Mouse (Mus musculus) intestine, embryonic 16.5 days (tissue): ENCODE measurements at regions not wholly inside any gene's neighbourhood (a gene's known extent, or its start where the extent isn't known, plus 50 kb on each side); places are given as distances from the start of the nearest gene placed in this dataset.

Source experiments
- ATAC-seq: fragments of 200-750 bp; cut with Nextera tagmentation; 2 replicates; pipeline ENCODE4 v1.8.0; 2017; ENCODE audit warnings: moderate TSS enrichment, moderate library complexity
- H3K27ac ChIP-seq: fragments of 300-500 bp; sonication (generic); 2 replicates; pipeline ENCODE4 v1.5.1; 2014; ENCODE audit warnings: mild to moderate bottlenecking, low read length
- H3K27me3 ChIP-seq: fragments of 300-500 bp; sonication (generic); replicated peaks from 2 replicates; pipeline ENCODE4 v1.6.1; 2014; ENCODE audit warnings: low read length, control low read depth, mixed read lengths; ENCODE audit not compliant: control insufficient read depth, insufficient read depth
- H3K36me3 ChIP-seq: fragments of 300-500 bp; sonication (generic); 2 replicates; pipeline ENCODE4 v1.6.1; 2014; ENCODE audit warnings: low read length, control low read depth; ENCODE audit not compliant: control insufficient read depth, insufficient read depth
- H3K4me1 ChIP-seq: fragments of 300-500 bp; sonication (generic); 2 replicates; pipeline ENCODE4 v1.6.1; 2014; ENCODE audit warnings: low read length, control low read depth, mixed read lengths; ENCODE audit not compliant: control insufficient read depth, insufficient read depth
- H3K4me2 ChIP-seq: fragments of 300-500 bp; sonication (generic); 2 replicates; pipeline ENCODE4 v1.6.1; 2014; ENCODE audit warnings: low read depth, low read length, control low read depth
- H3K4me3 ChIP-seq: fragments of 300-500 bp; sonication (generic); 2 replicates; pipeline ENCODE4 v1.5.1; 2014; ENCODE audit warnings: mild to moderate bottlenecking, low read length
- H3K9ac ChIP-seq: fragments of 300-500 bp; sonication (generic); 2 replicates; pipeline ENCODE4 v1.6.1; 2014; ENCODE audit warnings: low read depth, low read length
- H3K9me3 ChIP-seq: fragments of 300-500 bp; sonication (generic); 2 replicates; pipeline ENCODE4 v1.6.1; 2016; ENCODE audit warnings: low read length, control low read depth; ENCODE audit not compliant: control insufficient read depth
- WGBS: fragments of 180-500 bp; shearing (Covaris S2); extraction: QIAGEN DNeasy Blood & Tissue Kit; methylation state at CpG from one replicate; pipeline ENCODE4 v1.1.7; 2014; 5-methylcytosine and 5-hydroxymethylcytosine counted together

DNA sequence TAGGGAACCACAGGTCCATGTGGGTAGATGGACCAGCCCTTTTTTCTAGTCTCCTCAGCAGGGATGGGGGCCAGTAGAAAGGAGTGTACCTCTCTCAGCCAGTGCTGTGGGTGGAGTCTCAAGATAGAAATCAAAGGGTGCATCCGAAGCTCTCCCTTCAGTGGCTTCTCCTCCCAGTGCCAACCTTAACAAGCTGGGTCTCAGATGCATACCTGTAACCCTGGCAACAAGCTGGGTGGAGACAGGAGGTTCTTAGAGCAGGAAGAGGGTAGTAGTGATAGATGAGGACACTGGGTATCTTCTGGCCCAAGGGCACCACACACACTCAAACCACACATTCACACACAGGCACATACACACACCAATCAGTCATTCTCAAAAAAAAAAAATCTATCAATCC, 113.7 kb upstream of the Fut8 start:
- H3K4me3 ChIP-seq, result no peak overlapping the region
- H3K4me1 ChIP-seq, result no peaks in the 10 kb centered on the region
- H3K36me3 ChIP-seq, result no peaks in the 10 kb centered on the region
- no peak overlapping the region for H3K9ac ChIP-seq
- ATAC-seq, result no peak
- no peak overlapping the region for H3K27ac ChIP-seq
- no peak overlapping the region for H3K4me2 ChIP-seq
- no peaks in the 10 kb centered on the region for H3K9me3 ChIP-seq
- H3K27me3 ChIP-seq, result no peaks in the 10 kb centered on the region
- 52% methylated on average over 1 of the region's 1 CpGs for WGBS

DNA sequence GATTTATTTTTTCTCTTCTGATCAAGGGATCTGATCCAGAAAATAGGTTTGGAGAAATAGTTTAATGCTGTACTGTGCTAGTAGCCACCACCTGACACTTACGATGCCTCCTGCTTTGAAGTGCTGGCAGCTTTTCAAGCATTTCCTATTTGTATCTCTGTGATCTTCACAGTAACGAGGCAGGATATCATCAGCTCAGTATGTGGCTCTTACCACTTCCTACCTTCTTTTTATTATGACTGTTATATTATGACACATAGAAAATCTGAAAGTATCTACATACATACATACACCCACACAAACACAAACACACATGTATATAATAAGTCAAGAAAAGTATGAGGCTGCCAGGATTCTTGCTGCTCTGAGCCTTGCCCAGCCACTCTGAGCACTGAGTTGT, 124.4 kb upstream of the Fut8 start:
- Histone ChIP-seq H3K4me3 (no peak overlapping the region), H3K4me1 (no peaks in the 10 kb centered on the region), H3K27me3 (no peaks in the 10 kb centered on the region), H3K27ac (no peak overlapping the region), H3K9me3 (no peaks in the 10 kb centered on the region; the same call in 1 of the 2 replicates), H3K36me3 (no peaks in the 10 kb centered on the region), H3K9ac (no peak overlapping the region), H3K4me2 (no peak overlapping the region)
- WGBS, result 82% methylated on average over 2 of the region's 2 CpGs
- no peak for ATAC-seq

DNA sequence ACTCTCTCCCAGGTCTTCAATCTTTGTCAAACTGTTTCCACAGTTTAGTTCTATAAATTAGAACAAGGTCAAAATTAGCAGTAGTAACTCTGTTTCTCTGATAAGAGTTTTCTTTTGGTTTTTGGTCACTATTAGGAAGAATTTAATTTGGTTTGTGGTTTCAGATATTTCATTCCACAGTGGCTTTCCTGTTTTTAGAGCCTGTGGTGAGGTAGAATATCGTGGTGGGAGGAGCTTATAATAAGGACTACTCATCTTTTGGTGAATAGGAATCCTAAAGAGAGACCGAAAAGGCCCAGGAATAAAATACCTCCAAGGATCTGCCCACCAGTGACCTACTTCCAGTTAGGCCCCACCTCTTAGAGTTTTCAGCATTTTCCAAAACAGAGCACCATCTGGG, 125.8 kb upstream of the Fut8 start:
- Histone ChIP-seq H3K4me2 (no peak overlapping the region), H3K4me3 (no peak overlapping the region), H3K9ac (no peak overlapping the region), H3K36me3 (no peaks in the 10 kb centered on the region), H3K4me1 (no peaks in the 10 kb centered on the region), H3K27me3 (no peaks in the 10 kb centered on the region), H3K27ac (no peak overlapping the region), H3K9me3 (no peaks in the 10 kb centered on the region; the same call in 1 of the 2 replicates)
- no peak for ATAC-seq
- WGBS, result 76% methylated on average over 2 of the region's 2 CpGs

DNA sequence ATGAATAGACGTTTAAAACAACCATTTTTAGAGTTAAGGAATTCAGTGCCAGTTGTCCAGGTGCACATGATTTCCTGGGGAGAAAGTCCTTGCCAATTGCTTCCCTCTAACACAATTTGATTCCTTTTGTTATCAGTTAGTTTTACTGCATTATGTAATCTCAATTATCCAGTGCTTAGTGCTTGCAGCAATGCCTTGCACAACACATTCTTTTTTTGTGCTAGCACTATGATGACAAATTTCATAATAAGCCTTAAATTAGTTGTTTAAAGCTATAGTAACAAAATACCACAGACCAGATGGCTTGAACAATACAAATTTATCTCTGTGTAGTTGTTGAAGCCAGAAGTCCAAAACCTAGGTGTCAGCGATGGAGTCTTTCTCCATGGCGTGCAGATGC, 130.7 kb upstream of the Fut8 start:
- Histone ChIP-seq H3K9ac (no peak overlapping the region), H3K9me3 (no peaks in the 10 kb centered on the region; the same call in 1 of the 2 replicates), H3K27ac (no peak overlapping the region), H3K4me2 (no peak overlapping the region), H3K27me3 (no peaks in the 10 kb centered on the region; the same call in 1 of the 2 replicates), H3K36me3 (no peaks in the 10 kb centered on the region), H3K4me1 (no peaks in the 10 kb centered on the region), H3K4me3 (no peak overlapping the region)
- WGBS, result 77% methylated on average over 3 of the region's 3 CpGs
- no peak for ATAC-seq

DNA sequence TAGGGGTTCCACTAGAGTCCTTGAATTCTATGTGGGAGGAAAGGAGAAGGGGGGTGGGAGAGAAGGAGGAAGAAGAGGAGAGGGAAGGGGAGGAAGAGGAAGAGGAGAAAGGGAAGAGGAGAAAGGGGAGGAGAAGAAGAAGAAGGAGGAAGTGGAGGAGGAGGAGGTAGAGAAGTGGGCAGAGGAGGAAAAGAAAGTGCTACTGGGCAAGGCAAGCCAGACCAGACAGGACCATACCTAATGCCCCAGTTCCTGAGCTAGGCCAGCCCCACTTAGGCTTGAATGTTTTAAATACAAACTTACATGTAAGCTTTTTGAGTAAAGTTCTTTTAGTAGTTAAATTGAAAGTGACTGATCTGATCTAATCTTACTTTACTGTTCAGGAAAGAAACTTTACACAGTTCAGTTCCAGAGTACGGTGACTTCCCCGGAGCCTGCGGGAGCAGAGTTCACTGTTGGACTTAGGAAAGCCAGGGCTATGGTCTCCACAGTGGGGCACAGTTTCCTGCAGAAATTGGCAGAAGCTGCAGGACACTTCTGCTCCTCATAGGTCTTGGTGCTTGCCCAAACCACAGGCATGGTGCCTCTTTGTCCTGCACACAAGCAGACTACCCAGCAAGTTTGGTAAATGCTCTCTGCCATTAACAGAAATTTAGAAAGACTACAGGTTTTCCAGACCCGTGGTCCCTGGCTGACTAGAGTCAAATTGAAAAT, 131.9 kb upstream of the Fut8 start:
- no peaks in the 10 kb centered on the region; the same call in 1 of the 2 replicates for H3K27me3 ChIP-seq
- H3K9me3 ChIP-seq, result no peaks in the 10 kb centered on the region; the same call in 1 of the 2 replicates
- no peak overlapping the region for H3K4me3 ChIP-seq
- no peaks in the 10 kb centered on the region for H3K36me3 ChIP-seq
- no peak overlapping the region for H3K4me2 ChIP-seq
- no peaks in the 10 kb centered on the region for H3K4me1 ChIP-seq
- 74% methylated on average over 4 of the region's 4 CpGs for WGBS
- H3K27ac ChIP-seq, result no peak overlapping the region
- H3K9ac ChIP-seq, result no peak overlapping the region
- ATAC-seq, result no peak; the same call in 1 of the 2 replicates

DNA sequence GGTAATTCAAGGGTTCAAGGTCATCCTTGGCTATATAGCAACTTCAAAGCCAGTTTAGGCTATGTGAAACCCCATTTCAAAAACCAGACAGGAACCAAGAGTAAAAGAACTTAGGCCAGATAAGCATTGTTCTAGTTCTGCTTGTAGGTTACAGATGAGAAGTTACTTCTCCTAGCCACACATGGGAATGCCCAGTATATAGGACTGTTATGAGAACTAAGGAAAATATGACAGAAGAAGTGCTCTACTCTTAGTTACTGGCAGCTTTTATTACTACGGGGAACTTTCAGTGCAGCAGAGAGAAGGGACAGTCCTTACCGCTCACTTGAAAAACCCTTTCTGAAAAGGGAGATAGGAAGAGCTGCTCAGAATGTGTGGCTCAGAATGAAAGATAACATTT, 137.4 kb upstream of the Fut8 start:
- Histone ChIP-seq H3K4me1 (no peaks in the 10 kb centered on the region), H3K36me3 (no peaks in the 10 kb centered on the region), H3K4me2 (no peak overlapping the region), H3K27me3 (no peaks in the 10 kb centered on the region; the same call in 1 of the 2 replicates), H3K9me3 (no peaks in the 10 kb centered on the region), H3K9ac (no peak overlapping the region), H3K27ac (no peak overlapping the region), H3K4me3 (no peak overlapping the region)
- 88% methylated on average over 2 of the region's 2 CpGs for WGBS
- no peak for ATAC-seq

DNA sequence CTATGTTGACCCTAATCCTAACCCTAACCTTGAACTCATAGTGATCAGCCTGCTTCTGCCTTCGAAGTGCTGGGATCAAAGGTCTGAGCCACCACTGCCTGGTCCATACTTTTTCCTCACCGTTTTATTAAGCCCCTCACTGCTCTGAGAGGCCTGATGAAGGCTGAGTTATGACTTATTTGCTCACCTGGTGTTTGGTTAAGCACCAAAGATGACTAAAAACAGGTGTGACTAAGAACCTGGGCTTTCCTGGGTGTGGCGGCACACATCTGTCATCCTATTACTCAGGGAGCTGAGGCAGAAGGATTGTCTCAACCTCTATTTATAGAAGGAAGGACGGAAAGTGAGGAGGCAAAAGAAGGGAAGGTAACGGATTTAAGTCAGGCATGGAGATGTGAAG, 137.5 kb upstream of the Max start:
- 72% methylated on average over 5 of the region's 5 CpGs for WGBS
- no peaks in the 10 kb centered on the region; the same call in 1 of the 2 replicates for H3K27me3 ChIP-seq
- peaks cover 2% of the 10 kb centered on the region; the same call in 1 of the 2 replicates for H3K4me1 ChIP-seq
- no peaks in the 10 kb centered on the region for H3K36me3 ChIP-seq
- H3K4me2 ChIP-seq, result no peak overlapping the region
- H3K4me3 ChIP-seq, result no peak overlapping the region
- H3K9me3 ChIP-seq, result no peaks in the 10 kb centered on the region
- no peak for ATAC-seq
- no peak overlapping the region for H3K27ac ChIP-seq
- H3K9ac ChIP-seq, result no peak overlapping the region

DNA sequence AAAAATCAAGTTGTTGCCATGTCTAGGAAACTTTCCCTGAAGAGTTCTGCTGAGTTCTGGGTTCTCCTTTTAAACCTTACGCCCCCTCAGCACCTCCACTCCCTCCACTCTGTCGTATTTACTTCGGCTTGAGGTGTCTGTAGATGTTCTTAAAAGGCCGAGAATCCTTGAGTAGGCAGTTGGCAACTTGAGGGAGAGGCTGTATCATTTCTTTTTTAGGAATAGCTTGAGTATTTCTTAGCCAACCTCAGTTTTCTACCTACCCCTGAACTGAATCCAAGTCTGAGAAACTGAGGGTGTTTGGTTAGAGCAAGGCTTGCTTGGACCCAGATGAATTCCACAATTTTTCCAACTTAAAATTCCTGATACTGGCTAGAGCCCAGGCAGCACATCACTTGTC, 136.8 kb upstream of the Max start:
- ATAC-seq, result no peak
- H3K9ac ChIP-seq, result no peak overlapping the region
- no peak overlapping the region for H3K4me3 ChIP-seq

DNA sequence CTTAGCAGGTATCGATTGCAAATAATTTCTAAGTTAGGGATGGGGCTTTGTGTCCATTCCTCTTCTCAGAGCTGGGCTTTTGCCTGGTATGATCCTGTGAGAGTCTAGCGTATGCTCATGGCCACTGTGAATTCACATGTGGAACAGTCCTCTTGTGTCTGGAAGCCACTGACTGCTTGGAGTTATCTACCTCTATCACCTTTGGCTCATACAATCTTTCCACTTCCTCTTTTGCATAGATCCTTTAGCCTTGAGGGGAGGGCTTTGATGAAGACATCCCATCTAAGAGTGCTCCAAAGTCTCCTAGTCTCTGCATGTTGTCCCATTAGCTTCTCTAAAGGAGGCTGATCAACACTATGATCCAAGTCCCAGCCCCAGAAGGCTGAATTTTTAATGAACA, 135.8 kb upstream of the Max start:
- Histone ChIP-seq H3K4me3 (no peak overlapping the region), H3K27ac (no peak overlapping the region), H3K27me3 (no peaks in the 10 kb centered on the region), H3K36me3 (no peaks in the 10 kb centered on the region), H3K9ac (no peak overlapping the region), H3K4me2 (no peak overlapping the region), H3K4me1 (peaks cover 6% of the 10 kb centered on the region), H3K9me3 (no peaks in the 10 kb centered on the region)
- whole genome bisulfite sequencing, result 95% methylated on average over 2 of the region's 2 CpGs
- ATAC-seq, result no peak

More for the DNA sequence above, 136.8 kb upstream of the Max start:
- no peak overlapping the region for H3K4me2 ChIP-seq
- H3K27me3 ChIP-seq, result no peaks in the 10 kb centered on the region; the same call in 1 of the 2 replicates
- H3K9me3 ChIP-seq, result no peaks in the 10 kb centered on the region
- WGBS, result 87% methylated on average over 4 of the region's 4 CpGs
- peaks cover 2% of the 10 kb centered on the region; the same call in 1 of the 2 replicates for H3K4me1 ChIP-seq
- H3K27ac ChIP-seq, result no peak overlapping the region
- no peaks in the 10 kb centered on the region for H3K36me3 ChIP-seq

DNA sequence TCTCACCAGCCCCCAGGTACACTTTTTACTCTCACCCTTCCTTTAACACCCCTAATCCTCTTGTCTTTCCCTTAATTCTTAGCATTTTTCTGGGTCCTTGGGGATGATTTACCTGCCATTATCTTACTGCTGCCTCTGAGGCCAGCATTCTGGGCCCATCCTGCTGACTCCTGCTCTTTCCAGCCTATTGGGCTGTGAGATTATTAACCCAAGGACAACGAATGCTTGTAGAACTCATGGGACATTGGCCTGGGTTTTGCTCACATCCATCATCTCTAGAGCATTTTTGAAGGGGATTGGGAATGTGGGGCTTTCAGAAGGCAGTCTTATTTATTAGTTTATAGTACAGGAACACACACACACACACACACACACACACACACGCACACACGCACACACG, 134.5 kb upstream of the Max start:
- Histone ChIP-seq H3K27me3 (no peaks in the 10 kb centered on the region), H3K4me2 (no peak overlapping the region), H3K9me3 (no peaks in the 10 kb centered on the region), H3K4me1 (peaks cover 7% of the 10 kb centered on the region), H3K9ac (no peak overlapping the region), H3K4me3 (no peak overlapping the region), H3K36me3 (no peaks in the 10 kb centered on the region), H3K27ac (no peak overlapping the region)
- ATAC-seq, result no peak
- 82% methylated on average over 4 of the region's 4 CpGs for WGBS
